Mouse (Mus musculus) cerebellum, postnatal 36 days (tissue): ENCODE data around the gene Usp42.

Experiments
- DNase-seq, 2 experiments: peaks; one replicate each; pipeline ENCODE4 v3.0.0; 2021 to 2022; ENCODE audit warnings: mixed read lengths in 2 of 2

Gene Usp42

DNA sequence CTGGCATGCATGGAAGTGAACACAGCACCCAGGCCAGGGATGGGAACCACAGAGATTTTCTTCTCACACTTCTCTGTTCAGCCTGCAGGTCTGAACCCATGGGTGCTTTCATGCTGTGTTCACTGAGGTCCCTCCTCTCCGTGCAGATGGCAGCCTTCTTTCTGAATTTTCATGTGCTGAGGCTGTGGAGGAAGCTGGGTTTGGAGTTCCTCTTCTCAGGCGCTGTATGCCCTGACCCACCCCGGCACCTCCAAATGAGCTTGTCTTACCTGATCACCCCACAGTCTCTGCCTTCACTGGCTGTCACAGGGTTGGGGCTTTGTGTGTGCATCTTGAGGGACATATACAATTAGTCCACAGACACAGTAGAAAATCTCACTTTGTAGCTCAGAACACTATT, 44.5 kb downstream of the Usp42 start:
- DNase-seq: no peak

- DNase-seq: no peak
Observed at GRCm38 (mm10) chr5:143686456-143686855, 45.6 kb downstream of the Usp42 start.

- no peak for DNase-seq
Observed at GRCm38 (mm10) chr5:143684911-143685390, 47.1 kb downstream of the Usp42 start.

- no peak for DNase-seq
Observed at GRCm38 (mm10) chr5:143683696-143684095, 48.4 kb downstream of the Usp42 start.

DNA sequence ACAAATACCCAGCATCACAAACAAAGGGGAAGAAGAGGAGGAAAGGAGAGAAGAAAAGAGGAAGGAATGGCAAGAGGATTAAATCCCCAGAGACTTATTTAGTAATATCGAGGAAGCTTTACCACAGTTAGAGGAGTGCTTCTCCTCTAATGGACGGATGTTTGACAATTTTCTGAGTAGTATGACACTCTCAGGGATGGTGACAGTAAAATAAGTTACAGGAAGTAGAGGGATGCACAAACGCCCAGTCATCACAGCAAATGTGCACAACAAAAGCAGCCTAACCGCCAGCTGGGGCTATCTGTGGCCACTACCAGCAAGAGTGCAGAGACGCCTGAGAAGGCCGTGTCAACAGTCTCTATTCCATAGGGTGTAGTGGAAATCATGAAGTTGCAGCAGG, 52.4 kb downstream of the Usp42 start:
- no peak for DNase-seq

DNA sequence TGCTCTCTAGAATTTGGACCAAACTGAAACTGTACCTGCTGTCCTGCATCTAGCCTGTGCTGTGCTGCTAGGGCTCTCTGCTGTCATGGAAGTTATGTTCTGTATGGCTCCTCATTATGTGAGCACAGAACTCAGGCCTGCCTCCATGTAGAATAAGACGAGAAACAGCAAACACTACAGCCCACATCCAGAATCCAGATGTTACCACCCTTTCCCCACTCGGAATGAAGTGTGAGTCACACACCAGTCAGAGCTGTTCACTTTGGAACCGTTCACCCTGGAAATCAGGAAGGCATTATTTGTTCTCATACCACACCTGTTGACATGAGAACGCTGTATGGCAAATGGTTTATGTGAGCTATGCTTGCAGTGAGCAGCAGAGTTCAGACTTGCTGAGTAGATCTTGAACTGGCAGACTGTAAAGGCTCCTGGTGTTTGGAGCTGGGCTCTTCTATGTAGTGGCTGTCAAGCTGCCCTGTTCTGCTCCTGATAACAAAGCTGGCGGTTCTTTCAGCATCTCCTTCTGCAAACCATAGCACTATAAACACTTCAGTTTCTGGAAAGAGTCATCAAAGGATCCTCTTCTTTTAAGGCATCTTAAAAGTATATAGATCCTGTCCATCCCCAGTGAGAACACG, 53.3 kb downstream of the Usp42 start:
- no peak for DNase-seq

- no peak for DNase-seq
Observed at GRCm38 (mm10) chr5:143677363-143677762, 54.7 kb downstream of the Usp42 start.

DNA sequence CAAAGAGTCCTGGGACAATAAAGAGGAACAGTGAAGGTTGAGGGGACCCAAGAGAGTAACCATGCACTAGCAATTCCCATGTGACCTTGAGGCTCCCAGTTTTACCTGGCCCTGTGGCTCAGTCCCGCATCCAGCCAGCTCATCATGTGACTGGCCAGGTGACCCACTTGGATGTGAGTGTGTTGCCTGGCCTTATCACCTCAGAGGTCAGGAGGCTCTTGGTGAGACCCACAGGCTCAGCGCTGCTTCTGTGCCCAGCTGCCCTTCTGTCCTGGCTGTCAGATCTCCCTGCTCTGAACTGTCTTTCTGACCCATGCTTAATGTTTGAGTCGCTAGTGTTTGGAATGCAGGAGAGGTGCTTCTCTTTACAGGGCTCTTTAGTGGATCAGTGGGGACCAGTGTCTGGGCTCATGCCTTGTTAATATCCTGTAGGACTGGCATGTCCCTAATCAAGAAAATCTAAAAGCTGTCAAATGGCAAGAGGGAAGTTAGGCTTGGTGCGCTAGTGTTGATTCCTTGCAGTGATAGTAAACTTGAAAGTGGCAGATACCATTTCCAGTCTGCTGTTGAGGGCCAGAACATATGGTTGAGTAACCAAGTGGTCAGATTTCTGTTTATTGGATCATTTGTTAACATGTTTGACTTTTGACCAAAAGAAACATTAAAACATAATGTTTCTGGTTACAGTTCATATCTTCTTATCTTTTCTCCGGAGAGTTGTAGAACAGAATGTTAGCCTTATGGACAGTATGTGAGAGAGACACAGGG, 55.7 kb downstream of the Usp42 start:
- DNase-seq: no peak

GRCm38 (mm10) chr5:143674576-143674975, 57.5 kb downstream of the Usp42 start:
- no peak for DNase-seq

DNA sequence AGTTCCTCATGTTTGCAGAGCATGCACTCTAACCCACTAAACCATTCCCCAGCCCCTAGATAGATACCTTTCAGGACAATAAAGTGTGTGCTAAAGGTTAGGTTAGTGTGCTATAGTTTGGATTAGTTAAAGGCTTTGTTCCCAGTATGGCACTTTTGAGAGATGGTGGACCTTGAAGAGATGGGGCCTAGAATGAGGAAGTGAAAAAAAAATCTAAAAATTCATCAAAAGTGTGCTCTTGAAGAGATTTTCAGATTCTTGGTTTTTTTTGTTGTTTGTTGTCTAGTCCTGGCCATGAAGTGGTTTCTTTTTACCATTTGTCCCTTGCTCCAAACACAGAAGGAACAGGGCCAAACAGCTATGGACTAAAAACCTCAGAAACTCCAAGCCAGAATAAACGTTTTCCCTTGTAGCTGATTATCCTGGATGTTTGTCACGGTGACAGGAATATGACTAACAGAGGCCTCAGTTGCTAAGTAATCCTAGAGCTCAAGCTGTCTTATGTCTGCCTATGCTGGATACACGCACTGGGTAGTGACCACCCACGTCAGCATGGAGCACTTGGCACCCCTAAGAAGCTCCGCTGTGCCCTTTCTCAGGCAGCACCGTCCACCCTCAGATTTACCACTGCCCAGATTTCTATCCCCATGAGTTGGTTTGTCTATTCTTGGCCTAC, 61.2 kb downstream of the Usp42 start:
- DNase-seq: no peak

- DNase-seq: no peak
Observed at GRCm38 (mm10) chr5:143669839-143670238, 62.2 kb downstream of the Usp42 start.

GRCm38 (mm10) chr5:143669393-143669792, 62.7 kb downstream of the Usp42 start:
- no peak for DNase-seq

DNA sequence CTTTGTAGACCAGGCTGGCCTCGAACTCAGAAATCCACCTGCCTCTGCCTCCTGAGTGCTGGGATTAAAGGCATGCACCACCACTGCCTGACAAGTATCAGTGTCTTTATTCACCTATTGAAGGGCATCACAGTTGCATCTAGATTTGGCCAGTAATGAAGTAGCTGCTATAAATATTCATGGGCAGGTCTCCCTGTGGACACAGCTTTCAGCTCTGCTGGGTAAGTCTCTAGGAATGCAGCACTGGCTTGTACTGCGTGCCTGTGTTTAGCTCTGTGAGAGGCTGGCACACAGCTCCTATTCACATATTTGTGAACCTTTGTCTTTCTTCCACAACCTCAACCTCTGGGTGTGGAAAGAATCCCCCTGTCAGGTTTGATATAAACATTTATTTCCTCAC, 63.2 kb downstream of the Usp42 start:
- DNase-seq: no peak

GRCm38 (mm10) chr5:143666015-143666414, 66.1 kb downstream of the Usp42 start:
- no peak for DNase-seq

- DNase-seq: no peak
Observed at GRCm38 (mm10) chr5:143665561-143665960, 66.5 kb downstream of the Usp42 start.

GRCm38 (mm10) chr5:143663074-143663687, 68.9 kb downstream of the Usp42 start:
- DNase-seq: no peak
